ENCODE assay signal across 27 mouse cellular contexts in genomic region chr7:81559231-81559980, GRCm38 (mm10). TPM values are rescaled to one million over a fixed set of nuclear protein-coding genes. Genes with fewer than 3 reads are reported as not detected.
DNase-seq lines count a peak whose midpoint lies in the region; ATAC-seq and TF ChIP-seq lines count a peak whose summit lies in the region.
"Had no signal": no experiment of that assay in that cellular context is flagged by ENCODE, and none has a peak within 500 bp of the region (broad histone marks: within the 10 kb centered on the region; RNA-seq: fewer than 3 reads in every experiment).

No protein-coding gene starts in this region.

- no peak overlapping the region for H3K9ac ChIP-seq in forebrain, embryonic 16.5 days (replicated peaks; ENCODE audit: low read depth, low read length)
- no peak overlapping the region for H3K9ac ChIP-seq in forebrain, postnatal 0 days
- no peak overlapping the region for H3K9ac ChIP-seq in hindbrain, embryonic 11.5 days (ENCODE audit: low read depth, low read length)
- H3K9ac ChIP-seq in midbrain, embryonic 11.5 days (ENCODE audit: low read length), result no peak overlapping the region
- H3K9ac ChIP-seq in midbrain, embryonic 14.5 days (replicated peaks; ENCODE audit: low read length), result no peak overlapping the region
- H3K9ac ChIP-seq: embryonic facial prominence, embryonic 12.5 days; embryonic facial prominence, embryonic 15.5 days; hindbrain, embryonic 12.5 days; hindbrain, embryonic 15.5 days had no signal

- peaks cover 6% of the 10 kb centered on the region for H3K4me1 ChIP-seq in forebrain, embryonic 16.5 days (replicated peaks; ENCODE audit: control insufficient read depth, insufficient read depth, low read length)
- no peaks in the 10 kb centered on the region for H3K4me1 ChIP-seq in forebrain, postnatal 0 days (ENCODE audit: insufficient read depth)
- peaks cover 5% of the 10 kb centered on the region; the same call in 1 of the 2 replicates for H3K4me1 ChIP-seq in hindbrain, embryonic 10.5 days (replicated peaks)
- no peaks in the 10 kb centered on the region for H3K4me1 ChIP-seq in hindbrain, embryonic 11.5 days (replicated peaks; ENCODE audit: control insufficient read depth, insufficient read depth, low read length)
- no peaks in the 10 kb centered on the region for H3K4me1 ChIP-seq in midbrain, embryonic 11.5 days (ENCODE audit: control insufficient read depth, insufficient read depth, low read length)
- H3K4me1 ChIP-seq in midbrain, embryonic 14.5 days (ENCODE audit: control insufficient read depth, insufficient read depth, low read length), result no peaks in the 10 kb centered on the region
- H3K4me1 ChIP-seq: embryonic facial prominence, embryonic 12.5 days; embryonic facial prominence, embryonic 15.5 days; hindbrain, embryonic 12.5 days had no signal

- no peak overlapping the region for H3K4me2 ChIP-seq in forebrain, embryonic 16.5 days (ENCODE audit: low read length)
- H3K4me2 ChIP-seq in forebrain, postnatal 0 days (ENCODE audit: low read depth), result no peak overlapping the region
- no peak overlapping the region for H3K4me2 ChIP-seq in hindbrain, embryonic 11.5 days (replicated peaks; ENCODE audit: low read depth, low read length)
- H3K4me2 ChIP-seq in midbrain, embryonic 11.5 days, result no peak overlapping the region
- no peak overlapping the region for H3K4me2 ChIP-seq in midbrain, embryonic 14.5 days (ENCODE audit: low read length)
- H3K4me2 ChIP-seq: embryonic facial prominence, embryonic 12.5 days; embryonic facial prominence, embryonic 15.5 days; heart, embryonic 11.5 days; hindbrain, embryonic 12.5 days; hindbrain, embryonic 15.5 days had no signal

- no peak for ATAC-seq in forebrain, embryonic 16.5 days
- ATAC-seq in forebrain, postnatal 0 days, result no peak
- no peak for ATAC-seq in hindbrain, embryonic 11.5 days (ENCODE audit: low FRiP score)
- ATAC-seq in midbrain, embryonic 11.5 days (ENCODE audit: low FRiP score), result no peak
- no peak for ATAC-seq in midbrain, embryonic 14.5 days (ENCODE audit: low FRiP score, low TSS enrichment)
- ATAC-seq: CD4-positive, CD25-positive, alpha-beta regulatory T cell, adult 4 months; forebrain, embryonic 14.5 days; intestine, postnatal 0 days had no signal

- H3K36me3 ChIP-seq in forebrain, embryonic 16.5 days (ENCODE audit: control insufficient read depth, insufficient read depth), result no peaks in the 10 kb centered on the region
- H3K36me3 ChIP-seq in forebrain, postnatal 0 days (ENCODE audit: insufficient read depth), result no peaks in the 10 kb centered on the region
- H3K36me3 ChIP-seq in hindbrain, embryonic 10.5 days, result no peaks in the 10 kb centered on the region
- H3K36me3 ChIP-seq in hindbrain, embryonic 11.5 days (ENCODE audit: control insufficient read depth, insufficient read depth, low read length), result no peaks in the 10 kb centered on the region
- no peaks in the 10 kb centered on the region for H3K36me3 ChIP-seq in midbrain, embryonic 11.5 days (ENCODE audit: control insufficient read depth, insufficient read depth, low read length)
- no peaks in the 10 kb centered on the region for H3K36me3 ChIP-seq in midbrain, embryonic 14.5 days (ENCODE audit: control insufficient read depth, insufficient read depth, low read length)
- H3K36me3 ChIP-seq: embryonic facial prominence, embryonic 12.5 days; embryonic facial prominence, embryonic 15.5 days; hindbrain, embryonic 12.5 days; hindbrain, embryonic 15.5 days had no signal

- TF ChIP-seq CTCF in forebrain, postnatal 0 days (IDR thresholded peaks at IDR 0.05; ENCODE audit: low read depth), result no peak

- 86% methylated on average over 14 of the region's 14 CpGs for WGBS in forebrain, embryonic 16.5 days
- WGBS in forebrain, postnatal 0 days, result 89% methylated on average over 14 of the region's 14 CpGs
- WGBS in hindbrain, embryonic 10.5 days, result 85% methylated on average over 14 of the region's 14 CpGs
- WGBS in hindbrain, embryonic 11.5 days, result 83% methylated on average over 14 of the region's 14 CpGs
- WGBS in midbrain, embryonic 11.5 days, result 88% methylated on average over 14 of the region's 14 CpGs
- WGBS in midbrain, embryonic 14.5 days, result 90% methylated on average over 14 of the region's 14 CpGs

- no peaks in the 10 kb centered on the region for H3K27me3 ChIP-seq in forebrain, embryonic 16.5 days (replicated peaks; ENCODE audit: control insufficient read depth, insufficient read depth, low read length)
- H3K27me3 ChIP-seq in forebrain, postnatal 0 days (ENCODE audit: insufficient read depth, low read length), result no peaks in the 10 kb centered on the region
- no peaks in the 10 kb centered on the region for H3K27me3 ChIP-seq in hindbrain, embryonic 10.5 days (ENCODE audit: insufficient read depth, poor library complexity, severe bottlenecking)
- no peaks in the 10 kb centered on the region for H3K27me3 ChIP-seq in hindbrain, embryonic 11.5 days (ENCODE audit: control insufficient read depth, insufficient read depth, low read length)
- H3K27me3 ChIP-seq in midbrain, embryonic 11.5 days (ENCODE audit: control insufficient read depth, insufficient read depth, low read length), result no peaks in the 10 kb centered on the region
- H3K27me3 ChIP-seq in midbrain, embryonic 14.5 days (ENCODE audit: control insufficient read depth, insufficient read depth, low read length), result no peaks in the 10 kb centered on the region
- H3K27me3 ChIP-seq: embryonic facial prominence, embryonic 15.5 days; hindbrain, embryonic 12.5 days; hindbrain, embryonic 15.5 days had no signal

- H3K9me3 ChIP-seq in forebrain, embryonic 16.5 days (ENCODE audit: control insufficient read depth, low read length), result no peaks in the 10 kb centered on the region
- no peaks in the 10 kb centered on the region for H3K9me3 ChIP-seq in forebrain, postnatal 0 days (ENCODE audit: low read length)
- no peaks in the 10 kb centered on the region for H3K9me3 ChIP-seq in hindbrain, embryonic 10.5 days
- H3K9me3 ChIP-seq in hindbrain, embryonic 11.5 days (ENCODE audit: control insufficient read depth, low read length), result no peaks in the 10 kb centered on the region
- no peaks in the 10 kb centered on the region for H3K9me3 ChIP-seq in midbrain, embryonic 11.5 days (ENCODE audit: control insufficient read depth, low read length)
- no peaks in the 10 kb centered on the region for H3K9me3 ChIP-seq in midbrain, embryonic 14.5 days (ENCODE audit: control insufficient read depth, low read length)
- H3K9me3 ChIP-seq: embryonic facial prominence, embryonic 12.5 days; embryonic facial prominence, embryonic 15.5 days; hindbrain, embryonic 12.5 days; hindbrain, embryonic 15.5 days had no signal

- no peak for DNase-seq in forebrain, postnatal 0 days
- DNase-seq in hindbrain, embryonic 10.5 days (ENCODE audit: low spot score), result no peak
- DNase-seq in hindbrain, embryonic 11.5 days (ENCODE audit: low spot score), result no peak
- peak; percentile 65 for DNase-seq in midbrain, embryonic 11.5 days (ENCODE audit: low spot score, missing footprints)
- DNase-seq in midbrain, embryonic 14.5 days, result no peak
- DNase-seq: adrenal gland, adult 2 months; adrenal gland, postnatal 14 days; cerebellum, adult 11 months; cerebellum, adult 2 months; cerebellum, adult 9-11 months; cerebellum, postnatal 25 days; gastrocnemius, adult 2 months; gastrocnemius, postnatal 14 days; heart, adult 18-20 months had no signal

- H3K27ac ChIP-seq in forebrain, embryonic 16.5 days (ENCODE audit: low read length), result peak overlapping the region; percentile 17; the same call in 1 of the 2 replicates
- H3K27ac ChIP-seq in forebrain, postnatal 0 days (ENCODE audit: low read depth, low read length), result no peak overlapping the region
- peak overlapping the region; percentile 37 for H3K27ac ChIP-seq in hindbrain, embryonic 10.5 days
- H3K27ac ChIP-seq in hindbrain, embryonic 11.5 days (ENCODE audit: low read depth, low read length), result no peak overlapping the region
- no peak overlapping the region for H3K27ac ChIP-seq in midbrain, embryonic 11.5 days (ENCODE audit: low read depth, low read length)
- no peak overlapping the region for H3K27ac ChIP-seq in midbrain, embryonic 14.5 days (replicated peaks; ENCODE audit: low read depth, low read length)
- H3K27ac ChIP-seq: embryonic facial prominence, embryonic 12.5 days; embryonic facial prominence, embryonic 15.5 days; gastrocnemius, adult 2 months; hindbrain, embryonic 15.5 days had no signal

- H3K4me3 ChIP-seq in forebrain, embryonic 16.5 days (replicated peaks; ENCODE audit: low read length), result no peak overlapping the region
- no peak overlapping the region for H3K4me3 ChIP-seq in forebrain, postnatal 0 days (ENCODE audit: low read depth, low read length)
- H3K4me3 ChIP-seq in hindbrain, embryonic 10.5 days, result no peak overlapping the region
- no peak overlapping the region for H3K4me3 ChIP-seq in hindbrain, embryonic 11.5 days (ENCODE audit: low read depth, low read length)
- H3K4me3 ChIP-seq in midbrain, embryonic 11.5 days (ENCODE audit: low read depth, low read length), result no peak overlapping the region
- H3K4me3 ChIP-seq in midbrain, embryonic 14.5 days (replicated peaks; ENCODE audit: low read depth, low read length), result no peak overlapping the region
- H3K4me3 ChIP-seq: embryonic facial prominence, embryonic 12.5 days; embryonic facial prominence, embryonic 15.5 days; gastrocnemius, adult 2 months; hindbrain, embryonic 12.5 days; hindbrain, embryonic 15.5 days had no signal

RNA-seq across cellular contexts. Expression of gene Fsd2, which starts 7.3 kb away (rescaled TPM):
- polyA plus RNA-seq in forebrain, embryonic 16.5 days (2015; fragmentation: Nextera tagmentation; extraction: Ambion mirVana), result 0.25 and 0.46 TPM in 2 replicates
- 0.15 and 0.48 TPM in 2 replicates for total RNA-seq in forebrain, postnatal 0 days (2014; rRNA removed)
- polyA plus RNA-seq in forebrain, postnatal 0 days (2015; fragmentation: Nextera tagmentation; extraction: Ambion mirVana), result 0.16 and 0.31 TPM in 2 replicates
- polyA plus RNA-seq in hindbrain, embryonic 10.5 days (2016; fragmentation: Nextera tagmentation; extraction: Ambion mirVana), result 0.07 and 0.54 TPM in 2 replicates
- 0.29 and 0.52 TPM in 2 replicates for polyA plus RNA-seq in hindbrain, embryonic 11.5 days (2014; fragmentation: Nextera tagmentation; extraction: Ambion mirVana)
- polyA plus RNA-seq in midbrain, embryonic 11.5 days (2014; fragmentation: Nextera tagmentation; extraction: Ambion mirVana), result 0.08 and 0.22 TPM in 2 replicates
- polyA plus RNA-seq in midbrain, embryonic 14.5 days (2014; fragmentation: Nextera tagmentation; extraction: Ambion mirVana), result 0.07 and 0.20 TPM in 2 replicates
- total RNA-seq: common myeloid progenitor, adult 5-6 weeks; MEL had no signal
- polyA plus RNA-seq: C2C12; intestine, embryonic 14.5 days had no signal

RNA-seq across cellular contexts. Expression of gene Whamm, which starts 11.7 kb away (rescaled TPM):
- 3.6 and 6.0 TPM in 2 replicates for polyA plus RNA-seq in forebrain, embryonic 16.5 days (2015; fragmentation: Nextera tagmentation; extraction: Ambion mirVana)
- total RNA-seq in forebrain, postnatal 0 days (2014; rRNA removed), result 7.1 and 8.7 TPM in 2 replicates
- 4.2 and 5.4 TPM in 2 replicates for polyA plus RNA-seq in forebrain, postnatal 0 days (2015; fragmentation: Nextera tagmentation; extraction: Ambion mirVana)
- polyA plus RNA-seq in hindbrain, embryonic 10.5 days (2016; fragmentation: Nextera tagmentation; extraction: Ambion mirVana), result 2.9 and 4.2 TPM in 2 replicates
- polyA plus RNA-seq in hindbrain, embryonic 11.5 days (2014; fragmentation: Nextera tagmentation; extraction: Ambion mirVana), result 7.5 and 9.0 TPM in 2 replicates
- polyA plus RNA-seq in midbrain, embryonic 11.5 days (2014; fragmentation: Nextera tagmentation; extraction: Ambion mirVana), result 4.2 and 5.7 TPM in 2 replicates
- 9.9 and 10.1 TPM in 2 replicates for polyA plus RNA-seq in midbrain, embryonic 14.5 days (2014; fragmentation: Nextera tagmentation; extraction: Ambion mirVana)

Comparison
In these comparisons a context has a peak if more than half of its experiments do, and no peak if none do; other contexts are left out.
1. H3K27ac ChIP-seq: peak in forebrain, embryonic 16.5 days (single experiment) and hindbrain, embryonic 10.5 days (single experiment); none in forebrain, postnatal 0 days (single experiment), hindbrain, embryonic 11.5 days (single experiment), midbrain, embryonic 11.5 days (single experiment) and midbrain, embryonic 14.5 days (single experiment).